Mouse (Mus musculus) hindbrain, embryonic 15.5 days (tissue): ENCODE data around the gene Rad9b. TPM values are rescaled to one million over a fixed set of nuclear protein-coding genes. Genes with fewer than 3 reads are reported as not detected.

Experiments used
- ATAC-seq: fragments of 200-750 bp; cut with Nextera tagmentation; 2 replicates; pipeline ENCODE4 v1.8.0; 2017; ENCODE audit warnings: low read depth, moderate number of reproducible peaks, moderate TSS enrichment; ENCODE audit not compliant: low FRiP score
- H3K27ac ChIP-seq: fragments of 300-500 bp; sonication (generic); replicated peaks from 2 replicates; pipeline ENCODE4 v1.5.1; 2015; ENCODE audit warnings: mild to moderate bottlenecking, inconsistent platforms
- H3K27me3 ChIP-seq: fragments of 300-500 bp; sonication (generic); 2 replicates; pipeline ENCODE4 v1.6.1; 2015; ENCODE audit warnings: control low read depth, inconsistent platforms
- H3K36me3 ChIP-seq: fragments of 300-500 bp; sonication (generic); 2 replicates; pipeline ENCODE4 v1.6.1; 2015; ENCODE audit warnings: control low read depth, inconsistent platforms
- H3K4me1 ChIP-seq: fragments of 300-500 bp; sonication (generic); replicated peaks from 2 replicates; pipeline ENCODE4 v1.6.1; 2015; ENCODE audit warnings: control low read depth, inconsistent platforms
- H3K4me2 ChIP-seq: fragments of 300-500 bp; sonication (generic); 2 replicates; pipeline ENCODE4 v1.6.1; 2015; ENCODE audit warnings: moderate library complexity, mild to moderate bottlenecking, inconsistent platforms
- H3K4me3 ChIP-seq: fragments of 300-500 bp; sonication (generic); 2 replicates; pipeline ENCODE4 v1.5.1; 2015; ENCODE audit warnings: mild to moderate bottlenecking, inconsistent platforms
- H3K9ac ChIP-seq: fragments of 300-500 bp; sonication (generic); 2 replicates; pipeline ENCODE4 v1.6.1; 2015; ENCODE audit warnings: inconsistent platforms
- H3K9me3 ChIP-seq: fragments of 300-500 bp; sonication (generic); 2 replicates; pipeline ENCODE4 v1.6.1; 2016; ENCODE audit warnings: control low read depth, inconsistent platforms
- WGBS: fragments of 180-500 bp; shearing (Covaris S2); methylation state at CpG from one replicate; pipeline ENCODE4 v1.1.7; 2015; 5-methylcytosine and 5-hydroxymethylcytosine counted together
- polyA plus RNA-seq: library from polyadenylated mRNA; unstranded; fragments of >200 nt; fragmentation: Nextera tagmentation; extraction: Ambion mirVana; gene quantifications from 2 replicates; pipeline ENCODE4 v1.2.1, GENCODE M21; 2015

Gene Rad9b
- polyA plus RNA-seq, 1 experiment from 2014 or later, result 19.4 TPM

GRCm38 (mm10) chr5:122304541-122304940, 49.5 kb downstream of the Rad9b start:
- H3K4me3 ChIP-seq, result no peak overlapping the region
- no peaks in the 10 kb centered on the region for H3K27me3 ChIP-seq
- no peak overlapping the region for H3K27ac ChIP-seq
- no peak overlapping the region for H3K9ac ChIP-seq
- H3K4me1 ChIP-seq, result peaks cover 30% of the 10 kb centered on the region
- WGBS, result 77% methylated on average over 6 of the region's 6 CpGs
- H3K36me3 ChIP-seq, result peaks cover 6% of the 10 kb centered on the region; the same call in 1 of the 2 replicates
- no peak overlapping the region for H3K4me2 ChIP-seq
- ATAC-seq, result no peak
- no peaks in the 10 kb centered on the region for H3K9me3 ChIP-seq

- WGBS, result 88% methylated on average over 7 of the region's 7 CpGs
These were observed 50.1 kb downstream of the Rad9b start for GRCm38 (mm10) chr5:122303937-122304336.

DNA sequence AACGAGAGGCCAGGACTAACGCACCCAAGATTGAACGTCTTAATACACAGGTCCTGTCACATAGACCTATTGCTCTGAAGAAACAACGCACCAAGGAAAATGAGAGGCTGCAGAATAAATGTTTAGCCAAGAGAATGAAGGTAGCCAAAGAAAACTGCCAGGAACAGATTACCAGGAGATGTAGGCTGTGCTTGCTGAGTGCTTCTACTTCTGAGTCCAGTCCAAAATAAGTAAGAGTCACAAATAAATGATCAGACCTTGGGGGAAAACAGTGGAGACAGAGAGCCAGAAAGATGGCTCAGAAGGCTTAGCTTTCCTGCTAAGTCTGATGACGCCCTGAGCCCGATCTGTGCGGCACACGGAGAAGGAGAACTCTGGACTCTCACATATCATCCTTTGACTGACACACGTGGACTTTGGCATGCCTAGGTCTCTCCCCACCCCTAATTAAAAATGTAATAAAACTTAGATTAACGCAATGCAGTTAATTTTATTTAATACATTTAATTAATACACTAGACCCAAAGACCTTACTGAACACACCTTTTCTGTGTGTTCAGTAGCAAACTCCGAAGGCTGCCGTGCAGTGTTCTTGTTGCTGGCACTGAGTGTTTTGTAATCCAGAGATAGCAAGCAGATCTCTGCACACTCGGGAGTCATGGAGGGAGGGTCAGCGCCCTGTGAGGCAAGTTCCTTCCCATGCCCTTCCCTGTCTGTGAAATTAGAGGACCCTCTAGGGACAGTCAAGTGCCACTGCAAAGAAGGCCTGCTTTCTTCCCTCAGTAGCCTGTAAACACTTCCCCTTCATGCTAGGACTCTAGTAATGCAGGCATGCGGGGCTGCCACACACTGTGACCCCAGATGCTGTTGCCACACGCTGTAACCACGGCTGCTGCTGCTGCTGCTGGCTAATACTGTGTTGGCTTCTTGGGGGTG, 51.0 kb downstream of the Rad9b start:
- ATAC-seq, result no peak
- Histone ChIP-seq H3K4me2 (no peak overlapping the region), H3K9me3 (no peaks in the 10 kb centered on the region), H3K36me3 (no peaks in the 10 kb centered on the region), H3K27me3 (no peaks in the 10 kb centered on the region), H3K27ac (no peak overlapping the region), H3K4me3 (no peak overlapping the region), H3K9ac (no peak overlapping the region), H3K4me1 (peaks cover 30% of the 10 kb centered on the region)
- 76% methylated on average over 17 of the region's 17 CpGs for WGBS

More at GRCm38 (mm10) chr5:122303937-122304336, 50.1 kb downstream of the Rad9b start:
- ATAC-seq, result no peak
- H3K27ac ChIP-seq, result no peak overlapping the region
- H3K4me2 ChIP-seq, result no peak overlapping the region
- no peak overlapping the region for H3K9ac ChIP-seq
- peaks cover 3% of the 10 kb centered on the region; the same call in 1 of the 2 replicates for H3K36me3 ChIP-seq
- H3K27me3 ChIP-seq, result no peaks in the 10 kb centered on the region
- H3K9me3 ChIP-seq, result no peaks in the 10 kb centered on the region
- peaks cover 30% of the 10 kb centered on the region for H3K4me1 ChIP-seq
- H3K4me3 ChIP-seq, result no peak overlapping the region

DNA sequence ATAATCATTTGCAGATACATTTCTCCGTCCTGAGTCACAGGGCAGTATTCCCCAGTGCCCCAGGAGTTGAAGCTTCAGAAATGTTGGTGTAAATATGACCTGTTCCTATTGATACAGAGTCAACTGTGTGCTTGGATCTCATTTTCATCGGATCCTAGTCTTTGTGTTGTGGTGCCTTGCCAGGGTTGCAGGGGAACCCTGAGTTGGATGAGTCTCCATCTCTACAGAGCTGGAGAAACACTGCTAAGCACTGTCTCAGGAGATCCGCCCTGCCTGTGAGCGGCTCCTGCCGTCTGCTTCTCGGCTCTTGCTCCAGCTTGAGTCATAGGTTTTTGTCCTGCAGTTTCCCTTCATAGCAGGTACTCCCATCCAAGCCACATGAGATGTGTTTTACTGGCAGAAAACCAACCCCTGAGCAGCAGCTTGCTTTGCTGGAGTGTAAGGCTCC, 53.9 kb downstream of the Rad9b start:
- Histone ChIP-seq H3K27ac (no peak overlapping the region), H3K27me3 (no peaks in the 10 kb centered on the region)
- no peak for ATAC-seq

DNA sequence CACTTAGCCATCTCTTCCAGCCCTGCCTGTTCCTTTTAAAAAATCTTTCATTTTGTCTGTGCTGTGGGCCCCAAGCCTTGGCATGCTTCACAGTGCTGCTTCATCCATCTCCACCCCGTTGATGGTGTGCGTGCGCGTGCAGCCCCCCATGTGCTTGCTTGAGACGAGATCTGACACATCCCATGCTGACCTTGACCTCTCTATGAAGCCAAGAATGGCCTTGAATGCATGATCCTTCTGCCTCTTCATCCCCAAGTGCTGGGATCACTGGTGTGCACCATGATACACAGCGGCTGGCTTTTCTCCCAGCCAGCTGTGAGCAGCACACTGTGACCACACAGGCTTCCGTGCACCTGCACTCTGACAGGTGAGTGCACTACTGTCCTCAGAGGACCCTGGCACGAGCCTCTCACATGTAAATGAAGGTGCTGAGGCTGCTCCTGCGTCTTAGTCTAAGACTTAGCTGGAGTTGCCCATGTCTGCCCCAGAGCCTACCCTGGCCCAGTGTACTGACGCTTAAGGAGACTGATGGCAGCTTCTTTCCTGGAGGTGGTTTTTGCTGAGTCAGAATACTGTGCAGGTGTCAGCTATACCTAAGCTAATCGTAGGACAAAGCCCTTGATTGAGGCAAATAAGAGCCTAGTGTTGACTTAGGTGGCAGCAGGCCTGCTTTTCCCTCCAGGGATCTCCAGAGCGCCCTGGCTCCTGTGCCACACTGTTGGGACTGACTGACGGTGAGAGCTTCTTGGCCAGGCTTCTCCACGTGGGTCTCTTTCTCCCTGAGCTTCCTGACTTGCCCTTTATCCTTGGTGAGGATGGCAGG, 58.7 kb downstream of the Rad9b start:
- 66% methylated on average over 14 of the region's 14 CpGs for WGBS
- Histone ChIP-seq H3K4me2 (no peak overlapping the region), H3K9ac (no peak overlapping the region), H3K9me3 (no peaks in the 10 kb centered on the region), H3K4me1 (peaks cover 32% of the 10 kb centered on the region), H3K4me3 (no peak overlapping the region), H3K36me3 (no peaks in the 10 kb centered on the region), H3K27ac (no peak overlapping the region), H3K27me3 (no peaks in the 10 kb centered on the region)
- ATAC-seq, result 0 out of 2 replicates have a peak, but pooled peaks have one; percentile 8

More for the DNA sequence above, 53.9 kb downstream of the Rad9b start:
- no peaks in the 10 kb centered on the region for H3K9me3 ChIP-seq
- H3K9ac ChIP-seq, result no peak overlapping the region
- 82% methylated on average over 6 of the region's 6 CpGs for WGBS
- no peak overlapping the region for H3K4me2 ChIP-seq
- H3K4me1 ChIP-seq, result peaks cover 36% of the 10 kb centered on the region
- no peaks in the 10 kb centered on the region for H3K36me3 ChIP-seq
- no peak overlapping the region for H3K4me3 ChIP-seq

GRCm38 (mm10) chr5:122294219-122294735, 59.8 kb downstream of the Rad9b start:
- Histone ChIP-seq H3K36me3 (no peaks in the 10 kb centered on the region), H3K4me2 (no peak overlapping the region), H3K4me3 (no peak overlapping the region), H3K27ac (no peak overlapping the region), H3K4me1 (peaks cover 30% of the 10 kb centered on the region), H3K9ac (no peak overlapping the region), H3K9me3 (no peaks in the 10 kb centered on the region), H3K27me3 (no peaks in the 10 kb centered on the region)
- no peak for ATAC-seq
- WGBS, result 31% methylated on average over 3 of the region's 3 CpGs

DNA sequence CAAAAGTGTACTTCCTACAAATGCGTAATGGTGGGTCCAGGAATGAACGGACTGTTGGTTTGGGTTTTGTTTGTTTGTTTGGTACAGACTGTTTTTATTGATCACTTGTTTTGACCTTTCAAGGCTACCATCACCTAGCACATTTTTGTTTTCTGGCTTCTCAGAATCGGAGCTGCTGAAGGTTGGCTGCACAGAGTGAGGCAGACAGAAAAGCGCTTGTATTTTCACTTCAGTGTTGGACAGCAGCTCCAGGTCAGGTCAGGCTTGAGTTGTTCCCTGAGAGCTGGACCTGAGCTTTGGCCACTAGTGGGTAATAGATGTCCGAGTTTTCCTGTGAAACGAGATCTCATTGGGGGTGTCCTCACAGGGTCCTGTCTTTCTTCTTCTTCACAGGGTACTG, 60.9 kb downstream of the Rad9b start:
- no peak for ATAC-seq
- Histone ChIP-seq H3K27me3 (no peaks in the 10 kb centered on the region), H3K27ac (no peak overlapping the region), H3K4me1 (peaks cover 30% of the 10 kb centered on the region), H3K36me3 (0 out of 2 replicates have a peak, but pooled peaks cover 2% of the 10 kb centered on the region), H3K9ac (no peak overlapping the region), H3K4me3 (no peak overlapping the region), H3K4me2 (no peak overlapping the region), H3K9me3 (no peaks in the 10 kb centered on the region)
- WGBS, result 78% methylated on average over 6 of the region's 6 CpGs

DNA sequence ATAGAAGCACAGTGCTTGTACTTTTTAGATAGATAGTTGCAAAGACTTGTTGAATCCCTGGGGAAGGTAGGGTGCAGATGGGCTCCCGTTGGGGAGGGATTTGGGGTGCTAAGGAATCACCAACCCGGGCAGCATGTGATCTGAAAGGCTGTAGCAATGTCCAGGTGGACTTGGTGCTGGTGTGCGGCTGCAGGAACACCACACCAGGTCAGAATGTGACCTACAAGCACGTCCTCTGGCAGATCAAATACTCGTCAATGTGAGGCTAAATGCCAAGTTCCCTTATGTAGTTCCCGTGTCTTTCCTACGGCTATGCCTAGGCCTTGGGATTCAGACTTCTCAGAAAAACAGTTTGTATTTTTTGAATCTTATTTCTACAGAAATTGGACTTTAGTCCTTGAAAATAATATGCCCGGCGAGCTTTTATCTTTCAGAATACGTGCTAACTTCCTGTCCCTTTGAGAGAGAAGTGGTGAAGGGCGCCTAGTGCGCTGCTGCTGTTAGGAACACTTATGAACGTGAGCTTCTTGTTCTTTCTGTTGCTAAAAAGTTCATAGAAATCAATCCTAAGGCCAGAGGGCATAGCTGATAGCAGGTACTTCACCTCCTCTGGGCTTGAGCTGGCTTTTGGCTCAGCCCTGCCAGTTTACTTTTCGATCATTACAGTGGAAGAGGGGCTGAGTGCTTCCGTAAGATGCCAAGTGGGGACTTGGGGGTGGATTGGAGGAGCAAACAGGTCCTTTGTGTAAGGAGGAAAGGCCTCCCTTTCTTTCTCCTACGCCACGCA, 62.3 kb downstream of the Rad9b start:
- Histone ChIP-seq H3K27ac (no peak overlapping the region), H3K4me2 (no peak overlapping the region), H3K4me1 (peaks cover 30% of the 10 kb centered on the region), H3K9me3 (no peaks in the 10 kb centered on the region), H3K27me3 (no peaks in the 10 kb centered on the region), H3K4me3 (no peak overlapping the region), H3K9ac (no peak overlapping the region), H3K36me3 (0 out of 2 replicates have a peak, but pooled peaks cover 2% of the 10 kb centered on the region)
- 71% methylated on average over 17 of the region's 17 CpGs for WGBS
- ATAC-seq, result no peak

DNA sequence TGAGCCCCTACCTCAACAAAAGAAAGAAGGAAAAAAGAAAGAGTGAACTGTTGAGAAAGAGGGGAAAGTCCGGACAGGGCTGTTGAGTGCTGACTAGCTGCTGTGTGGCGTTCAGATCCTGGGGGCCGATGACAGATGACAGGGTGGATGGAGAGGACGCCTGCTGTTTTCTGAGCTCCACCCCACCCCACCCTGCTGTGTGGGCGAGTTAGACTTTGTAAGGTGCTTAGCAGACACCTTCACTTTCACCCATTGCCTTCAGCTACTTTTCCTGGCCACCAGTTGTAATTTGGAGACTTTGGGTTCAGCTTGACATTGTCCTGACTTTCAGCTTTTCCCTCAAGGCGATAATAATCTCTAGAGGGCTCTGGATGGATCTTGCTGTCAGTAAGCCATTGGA, 62.9 kb downstream of the Rad9b start:
- no peak overlapping the region for H3K4me2 ChIP-seq
- H3K27me3 ChIP-seq, result no peaks in the 10 kb centered on the region
- 66% methylated on average over 6 of the region's 6 CpGs for WGBS
- no peak overlapping the region for H3K4me3 ChIP-seq
- H3K9me3 ChIP-seq, result no peaks in the 10 kb centered on the region
- ATAC-seq, result no peak
- H3K4me1 ChIP-seq, result peaks cover 34% of the 10 kb centered on the region
- H3K27ac ChIP-seq, result no peak overlapping the region
- H3K36me3 ChIP-seq, result 0 out of 2 replicates have a peak, but pooled peaks cover 2% of the 10 kb centered on the region
- no peak overlapping the region for H3K9ac ChIP-seq

DNA sequence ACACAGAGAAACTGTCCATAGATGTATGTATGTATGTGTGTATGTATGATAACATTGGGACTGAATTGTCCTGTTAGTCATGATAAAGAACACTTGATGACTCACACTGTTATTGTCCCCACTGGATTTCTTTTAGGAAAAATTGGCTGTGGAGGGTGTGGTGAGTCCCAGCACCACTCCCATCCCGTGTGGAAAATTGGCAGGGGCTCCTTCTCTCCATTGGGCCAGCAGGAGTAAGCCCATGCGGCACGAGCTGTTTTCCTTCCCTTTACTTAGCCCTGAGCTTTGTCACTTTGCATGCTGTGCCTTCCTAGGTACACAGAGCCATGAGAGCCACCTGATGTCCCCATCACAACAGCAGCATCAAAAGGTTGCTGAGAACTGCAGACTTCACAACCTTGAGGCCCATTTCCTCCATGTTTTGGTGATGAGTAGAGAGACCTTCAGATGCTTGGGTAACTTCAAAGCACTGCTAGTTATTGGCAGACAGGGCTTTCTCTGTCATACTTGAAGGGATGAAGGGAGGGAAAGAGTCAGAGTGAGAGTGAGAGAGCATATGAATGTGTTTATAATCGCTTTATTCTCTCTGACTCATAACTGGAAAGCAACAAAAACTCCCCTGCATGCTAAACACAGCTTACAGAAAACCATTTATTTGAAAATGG, 65.8 kb downstream of the Rad9b start:
- Histone ChIP-seq H3K4me1 (peaks cover 22% of the 10 kb centered on the region), H3K36me3 (0 out of 2 replicates have a peak, but pooled peaks cover 2% of the 10 kb centered on the region), H3K4me3 (no peak overlapping the region), H3K4me2 (no peak overlapping the region), H3K9ac (no peak overlapping the region), H3K27me3 (no peaks in the 10 kb centered on the region), H3K27ac (no peak overlapping the region), H3K9me3 (no peaks in the 10 kb centered on the region)
- no peak for ATAC-seq
- 95% methylated on average over 4 of the region's 4 CpGs for WGBS

GRCm38 (mm10) chr5:122287026-122287425, 67.0 kb downstream of the Rad9b start:
- no peak for ATAC-seq
- Histone ChIP-seq H3K27ac (no peak overlapping the region), H3K27me3 (no peaks in the 10 kb centered on the region), H3K4me2 (no peak overlapping the region), H3K36me3 (0 out of 2 replicates have a peak, but pooled peaks cover 2% of the 10 kb centered on the region), H3K9me3 (no peaks in the 10 kb centered on the region), H3K4me3 (no peak overlapping the region), H3K4me1 (peaks cover 17% of the 10 kb centered on the region), H3K9ac (no peak overlapping the region)
- 90% methylated on average over 4 of the region's 4 CpGs for WGBS
